In the genomic region with DNA sequence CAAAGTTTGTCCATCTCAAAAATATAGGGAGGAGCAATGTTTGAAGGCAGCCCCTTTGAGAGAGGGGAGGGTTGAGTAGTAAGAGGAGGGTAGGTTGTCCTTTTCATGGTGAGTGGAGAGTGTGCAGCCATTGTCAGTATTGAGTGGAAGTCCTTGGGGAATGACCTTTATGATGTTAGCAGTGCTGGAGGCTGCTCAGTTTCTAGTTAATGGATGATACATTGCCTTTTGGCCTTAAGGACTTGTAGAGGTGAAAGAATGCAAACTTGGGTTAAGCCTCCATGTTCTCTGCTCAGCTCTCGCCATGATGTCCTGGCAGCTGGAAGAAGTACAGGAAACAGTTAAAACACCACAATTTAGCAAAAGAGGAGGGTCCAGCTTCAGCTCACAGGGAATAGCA, we compare ENCODE assay signal across 23 mouse cellular contexts.
"Had no signal": no experiment of that assay in that cellular context is flagged by ENCODE, and none has a peak within 500 bp of the region (broad histone marks: within the 10 kb centered on the region; RNA-seq: fewer than 3 reads in every experiment).

No protein-coding gene starts in this region.

- ATAC-seq: forebrain, embryonic 15.5 days; forebrain, postnatal 0 days; hindbrain, postnatal 0 days; intestine, embryonic 16.5 days; liver, embryonic 12.5 days had no signal

- H3K9ac ChIP-seq: forebrain, embryonic 15.5 days; forebrain, postnatal 0 days; heart, embryonic 13.5 days; heart, embryonic 15.5 days; hindbrain, embryonic 12.5 days; hindbrain, embryonic 15.5 days; kidney, embryonic 15.5 days; limb, embryonic 13.5 days; limb, embryonic 15.5 days; liver, embryonic 12.5 days; liver, embryonic 14.5 days had no signal

- H3K9me3 ChIP-seq: forebrain, embryonic 15.5 days; heart, embryonic 13.5 days; heart, embryonic 15.5 days; hindbrain, embryonic 12.5 days; hindbrain, embryonic 15.5 days; kidney, embryonic 15.5 days; limb, embryonic 13.5 days; limb, embryonic 15.5 days; liver, embryonic 12.5 days had no signal

- H3K27me3 ChIP-seq: forebrain, embryonic 15.5 days; heart, embryonic 13.5 days; heart, embryonic 15.5 days; hindbrain, embryonic 12.5 days; hindbrain, embryonic 15.5 days; limb, embryonic 13.5 days; limb, embryonic 15.5 days; liver, embryonic 12.5 days had no signal

- H3K4me1 ChIP-seq: forebrain, embryonic 15.5 days; heart, embryonic 15.5 days; hindbrain, embryonic 15.5 days; liver, embryonic 12.5 days had no signal

- DNase-seq: forebrain, postnatal 0 days; gastrocnemius, postnatal 14 days; gastrocnemius, postnatal 36 days; heart, adult 11 months; heart, adult 2 months; heart, postnatal 14 days; heart, postnatal 36 days; layer of hippocampus, adult 9-11 months; layer of hippocampus, postnatal 36 days; left cerebral cortex, postnatal 4 days had no signal

- H3K36me3 ChIP-seq: forebrain, embryonic 15.5 days; heart, embryonic 13.5 days; heart, embryonic 15.5 days; hindbrain, embryonic 12.5 days; hindbrain, embryonic 15.5 days; kidney, embryonic 15.5 days; limb, embryonic 13.5 days; limb, embryonic 15.5 days; liver, embryonic 12.5 days had no signal

- H3K27ac ChIP-seq: forebrain, embryonic 15.5 days; heart, adult 2 months; heart, embryonic 13.5 days; heart, embryonic 15.5 days; hindbrain, embryonic 12.5 days; hindbrain, embryonic 15.5 days; hindbrain, postnatal 0 days; kidney, embryonic 15.5 days; limb, embryonic 13.5 days; limb, embryonic 15.5 days; liver, embryonic 12.5 days; liver, embryonic 14.5 days had no signal

- H3K4me2 ChIP-seq: forebrain, embryonic 15.5 days; heart, embryonic 11.5 days; heart, embryonic 13.5 days; heart, embryonic 15.5 days; hindbrain, embryonic 12.5 days; hindbrain, embryonic 15.5 days; kidney, embryonic 15.5 days; limb, embryonic 13.5 days; limb, embryonic 15.5 days; liver, embryonic 12.5 days had no signal

- H3K4me3 ChIP-seq: forebrain, embryonic 15.5 days; heart, adult 2 months; heart, embryonic 13.5 days; heart, embryonic 15.5 days; hindbrain, embryonic 12.5 days; hindbrain, embryonic 15.5 days; kidney, embryonic 15.5 days; limb, embryonic 13.5 days; limb, embryonic 15.5 days; liver, embryonic 12.5 days had no signal
